Mouse (Mus musculus): ENCODE data around the gene Polr2b.

- no peak for TF ChIP-seq POLR2A (IDR thresholded peaks at IDR 0.05; ENCODE audit: control insufficient read depth, low read depth, low read length)
- no peak for TF ChIP-seq CTCF (IDR thresholded peaks at IDR 0.05; ENCODE audit: control insufficient read depth, insufficient read depth, insufficient replicate concordance, low read depth, low read length)
Measured at GRCm38 (mm10) chr5:77355307-77356265, 45.6 kb downstream of the Polr2b start.
